Mouse (Mus musculus) bone marrow macrophage, adult 2 months (primary cell): ENCODE data around the gene Pcbd2.

Experiments used
- CTCF ChIP-seq: IDR thresholded peaks from 2 replicates; pipeline ENCODE4 v1.5.1; 2012; ENCODE audit warnings: low read depth, mild to moderate bottlenecking, low read length, moderate library complexity
- POLR2A ChIP-seq: IDR thresholded peaks from 2 replicates; pipeline ENCODE4 v1.6.1; 2012; ENCODE audit warnings: mild to moderate bottlenecking, low read depth, low read length, borderline replicate concordance

DNA sequence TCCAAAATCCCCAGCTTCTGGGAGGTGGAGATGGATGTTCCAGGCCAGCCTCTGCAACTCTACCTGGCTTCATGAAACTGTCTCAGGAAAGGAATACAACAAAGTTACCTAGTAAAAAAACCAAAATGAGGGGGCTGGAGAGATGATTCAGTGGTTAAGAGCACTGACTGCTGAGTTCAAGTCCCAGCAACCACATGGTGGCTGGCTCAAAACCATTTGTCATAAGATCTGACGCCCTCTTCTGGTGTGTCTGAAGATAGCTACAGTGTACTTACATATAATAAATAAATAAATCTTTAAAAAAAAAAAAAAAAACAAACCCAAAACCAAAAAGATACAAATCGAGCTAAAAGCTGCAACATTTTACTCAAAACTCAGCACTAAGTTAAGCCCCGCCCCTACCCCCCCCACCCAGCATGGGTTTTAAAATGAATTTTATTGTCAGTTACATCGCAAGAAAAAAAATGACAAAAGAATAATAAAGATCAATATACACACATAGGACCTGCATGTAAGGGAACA is 509 bp upstream of the Pcbd2 start:
- no peak for TF ChIP-seq POLR2A
- no peak for TF ChIP-seq CTCF
